Mouse (Mus musculus) C2C12 (cell line): ENCODE results near the gene Gpc2.

Experiments
- CEBPB ChIP-seq: IDR thresholded peaks from one replicate; pipeline ENCODE4 v1.6.1; 2011; ENCODE audit warnings: low read depth, mild to moderate bottlenecking, control low read depth, moderate library complexity
- CTCF ChIP-seq: IDR thresholded peaks from one replicate; pipeline ENCODE4 v1.5.1; 2011; ENCODE audit not compliant: control insufficient read depth, insufficient read depth, insufficient read length
- MAX ChIP-seq: IDR thresholded peaks from one replicate; pipeline ENCODE4 v1.6.1; 2011; ENCODE audit warnings: mild to moderate bottlenecking, control low read depth
- MYOD1 ChIP-seq: IDR thresholded peaks from one replicate; pipeline ENCODE4 v1.6.1; 2011; ENCODE audit warnings: low read depth; ENCODE audit not compliant: control insufficient read depth, insufficient read length
- MYOG ChIP-seq: IDR thresholded peaks from one replicate; pipeline ENCODE4 v1.6.1; 2011; ENCODE audit not compliant: control insufficient read depth, insufficient read length; ENCODE audit errors: extremely low read depth
- USF1 ChIP-seq: IDR thresholded peaks from one replicate; pipeline ENCODE4 v1.6.1; 2011; ENCODE audit warnings: low read depth, mild to moderate bottlenecking, control low read depth, moderate library complexity

DNA sequence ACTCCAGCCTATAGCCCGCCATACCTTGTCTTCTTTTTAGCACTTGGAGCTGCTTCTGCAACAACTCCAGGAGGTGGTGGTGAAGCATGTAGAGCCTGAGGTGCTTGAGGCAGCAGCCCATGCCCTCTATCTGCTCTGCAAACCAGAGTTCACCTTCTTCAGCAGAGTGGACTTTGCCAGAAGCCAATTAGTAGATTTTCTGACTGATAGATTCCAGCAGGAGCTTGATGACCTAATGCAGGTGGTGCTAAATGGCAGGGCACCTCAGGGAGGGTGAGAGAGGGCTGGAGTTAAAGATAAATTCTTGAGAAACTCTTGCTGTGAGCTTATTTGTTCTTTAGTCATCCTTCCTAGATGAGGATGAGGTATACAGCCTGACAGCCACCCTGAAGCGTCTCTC, 19.8 kb upstream of the Gpc2 start:
- TF ChIP-seq CTCF (no peak), USF1 (no peak), MYOD1 (no peak), MAX (no peak), MYOG (no peak), CEBPB (no peak)
